Mouse (Mus musculus): ENCODE measurements around the gene Cog3.

Cog3 gene

DNA sequence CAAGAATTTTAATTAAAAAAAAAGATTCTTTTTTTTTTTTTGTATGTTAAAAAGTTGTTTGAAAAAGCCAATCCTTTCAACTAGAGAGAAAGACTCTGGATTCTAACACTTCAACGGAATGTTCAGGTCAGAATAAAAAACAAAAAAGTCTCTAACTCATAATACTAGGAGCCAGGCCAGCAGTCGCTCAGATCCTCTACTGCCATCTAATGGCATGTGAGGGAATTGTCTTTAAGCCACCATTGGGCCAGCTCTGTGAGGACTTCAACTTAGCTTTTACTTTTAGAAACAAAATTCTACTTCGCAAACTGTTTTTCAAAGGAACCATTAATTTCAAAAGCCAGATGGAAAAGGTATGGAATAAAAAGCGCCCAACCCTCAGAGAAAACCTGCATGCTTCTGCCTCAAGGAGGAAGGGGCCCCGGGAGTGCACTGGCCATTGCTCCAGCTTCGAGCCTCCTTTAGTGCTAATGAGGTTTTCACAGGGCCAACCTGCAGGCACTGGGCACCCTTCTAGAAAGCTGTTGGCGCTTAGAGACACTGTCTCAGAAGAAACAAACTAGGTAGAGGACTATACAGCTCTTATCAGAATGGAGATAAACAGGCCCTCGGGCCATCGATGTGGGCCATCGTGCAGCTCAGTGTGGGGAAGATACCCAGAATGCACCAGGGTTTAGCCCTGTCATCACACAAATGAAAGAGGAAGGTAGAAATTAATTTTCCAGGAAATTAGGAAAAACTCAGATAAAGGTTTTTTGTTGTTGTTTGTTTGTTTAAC lies 6.9 kb upstream of the Cog3 start:
- ATAC-seq (ENCODE audit: insufficient number of reproducible peaks, low FRiP score, low TSS enrichment), result no peak

DNA sequence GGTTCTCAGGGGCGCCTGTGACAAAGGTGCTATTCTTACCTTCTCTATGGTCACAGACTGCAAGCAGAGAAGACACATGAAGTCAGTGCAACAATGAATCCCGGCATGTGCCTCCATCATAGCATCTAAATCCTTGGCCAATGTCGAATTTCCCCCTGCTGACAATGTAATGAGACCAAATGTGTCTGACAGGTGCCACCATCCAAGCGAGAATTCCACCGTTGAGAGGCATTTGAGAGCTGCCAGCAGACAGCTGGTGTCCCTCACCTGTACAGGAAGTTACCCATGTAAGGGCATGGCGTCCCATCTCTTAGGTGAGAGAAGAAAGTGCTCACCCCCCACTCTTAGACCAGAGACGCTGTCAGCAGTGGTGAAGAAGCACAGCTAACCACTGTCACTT lies 4.1 kb upstream of the Cog3 start:
- ATAC-seq (ENCODE audit: insufficient number of reproducible peaks, low FRiP score, low TSS enrichment), result peak; percentile 75

GRCm38 (mm10) chr14:75757821-75758220 lies 3.5 kb upstream of the Cog3 start:
- no peak for ATAC-seq (ENCODE audit: insufficient number of reproducible peaks, low FRiP score, low TSS enrichment)

DNA sequence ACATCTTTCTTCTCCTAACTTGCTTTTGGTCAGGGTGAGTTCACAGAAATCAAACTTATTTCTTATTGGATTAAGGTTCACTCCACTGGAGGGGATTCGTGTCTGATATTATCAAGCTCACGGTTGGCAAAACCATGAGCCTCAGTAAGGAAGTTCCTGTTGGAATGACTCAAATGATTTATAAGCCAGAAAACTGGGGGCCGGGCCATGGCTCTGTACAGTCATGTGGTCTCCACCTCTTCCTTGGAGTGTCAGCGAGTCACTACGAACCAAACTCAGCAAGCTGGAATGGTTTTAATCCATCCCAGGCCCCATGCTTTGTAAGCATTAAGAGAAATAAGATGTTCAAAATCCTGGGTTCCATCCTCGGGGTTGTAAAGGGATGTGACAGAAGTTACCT lies 2.7 kb upstream of the Cog3 start:
- ATAC-seq (ENCODE audit: insufficient number of reproducible peaks, low FRiP score, low TSS enrichment), result no peak

GRCm38 (mm10) chr14:75753206-75753605 lies 1.1 kb downstream of the Cog3 start:
- ATAC-seq (ENCODE audit: insufficient number of reproducible peaks, low FRiP score, low TSS enrichment), result no peak

- no peak for ATAC-seq (ENCODE audit: insufficient number of reproducible peaks, low FRiP score, low TSS enrichment)
Observed at GRCm38 (mm10) chr14:75751040-75751439, 3.3 kb downstream of the Cog3 start.

DNA sequence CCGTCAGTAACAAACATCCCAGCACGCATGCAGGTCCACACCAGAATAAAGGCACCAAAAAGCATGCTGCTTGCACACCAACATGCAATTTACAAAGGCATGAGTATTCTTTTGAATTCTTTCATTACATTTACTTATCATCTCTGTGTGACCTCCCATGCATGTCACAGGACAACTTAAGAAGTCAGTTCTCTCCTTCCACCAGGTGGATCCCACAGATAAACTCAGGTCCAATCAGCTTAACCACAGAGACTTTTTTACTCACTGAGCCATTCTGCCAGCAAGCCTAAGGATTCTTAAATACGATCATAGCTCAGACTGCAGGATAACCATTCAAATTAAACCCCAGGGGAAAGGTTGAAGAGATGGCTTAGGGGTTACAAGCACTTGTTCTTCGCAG lies 5.2 kb downstream of the Cog3 start:
- ATAC-seq (ENCODE audit: insufficient number of reproducible peaks, low FRiP score, low TSS enrichment), result no peak

DNA sequence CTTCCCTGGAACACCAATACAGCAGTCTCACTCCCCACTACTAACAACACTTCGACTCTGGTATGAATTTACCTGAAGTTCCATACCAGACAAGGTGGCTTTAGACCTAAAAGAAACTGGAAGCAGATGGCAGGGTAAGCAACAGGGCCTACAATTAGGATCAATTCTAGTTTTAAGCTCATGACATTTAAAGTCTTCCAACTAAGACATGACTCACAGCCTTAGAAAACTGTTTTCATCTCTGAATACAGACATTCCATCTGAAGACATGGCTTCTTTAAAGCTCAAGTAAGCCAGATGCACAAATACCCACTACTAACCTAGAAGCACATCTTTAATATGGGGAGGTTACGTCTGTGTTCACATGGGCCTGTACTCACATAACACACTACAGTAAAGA lies 6.4 kb downstream of the Cog3 start:
- no peak for ATAC-seq (ENCODE audit: insufficient number of reproducible peaks, low FRiP score, low TSS enrichment)

DNA sequence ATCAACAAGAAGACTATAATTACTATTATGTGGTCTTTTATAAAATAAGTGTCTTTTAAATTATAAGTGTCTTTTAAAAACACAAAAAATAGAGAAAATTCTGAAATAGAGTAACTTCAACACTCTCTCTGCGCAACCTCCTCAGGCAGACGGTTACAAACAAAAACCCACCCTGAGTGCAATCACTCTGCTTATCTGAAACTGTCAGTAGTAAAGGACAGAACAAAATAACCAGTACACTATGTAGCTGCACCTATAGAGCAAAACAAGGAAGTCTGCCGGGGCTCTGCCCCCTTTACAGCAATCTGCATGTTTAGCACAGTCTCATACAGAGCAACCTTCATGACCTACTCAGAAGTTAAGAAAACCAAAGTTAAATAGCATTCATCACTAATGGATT lies 12.4 kb downstream of the Cog3 start:
- no peak for ATAC-seq (ENCODE audit: insufficient number of reproducible peaks, low FRiP score, low TSS enrichment)

- no peak for ATAC-seq (ENCODE audit: insufficient number of reproducible peaks, low FRiP score, low TSS enrichment)
Observed at GRCm38 (mm10) chr14:75735597-75735996, 18.7 kb downstream of the Cog3 start.

DNA sequence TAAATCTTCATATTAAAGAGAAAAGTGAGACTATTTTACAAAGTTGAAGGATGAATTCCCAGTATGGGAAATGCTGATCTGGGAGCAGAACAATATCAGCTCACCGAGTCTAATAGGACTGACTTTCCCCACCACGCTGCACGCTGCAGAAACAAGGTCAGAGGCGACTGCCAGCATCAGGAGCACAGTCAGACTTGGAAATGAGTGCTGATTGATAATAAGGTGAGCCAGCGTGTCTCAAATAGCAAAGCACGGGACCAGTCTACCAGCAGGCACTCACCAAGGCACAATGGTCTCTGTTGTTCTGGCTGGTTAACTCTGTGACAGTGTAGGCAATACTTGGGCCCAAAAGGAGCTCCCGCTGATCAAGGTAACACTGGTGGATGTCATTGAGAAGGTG lies 21.7 kb downstream of the Cog3 start:
- ATAC-seq (ENCODE audit: insufficient number of reproducible peaks, low FRiP score, low TSS enrichment), result no peak

- no peak for ATAC-seq (ENCODE audit: insufficient number of reproducible peaks, low FRiP score, low TSS enrichment)
Observed at GRCm38 (mm10) chr14:75731361-75731760, 23.0 kb downstream of the Cog3 start.

GRCm38 (mm10) chr14:75728111-75728510 lies 26.2 kb downstream of the Cog3 start:
- ATAC-seq (ENCODE audit: insufficient number of reproducible peaks, low FRiP score, low TSS enrichment), result no peak

DNA sequence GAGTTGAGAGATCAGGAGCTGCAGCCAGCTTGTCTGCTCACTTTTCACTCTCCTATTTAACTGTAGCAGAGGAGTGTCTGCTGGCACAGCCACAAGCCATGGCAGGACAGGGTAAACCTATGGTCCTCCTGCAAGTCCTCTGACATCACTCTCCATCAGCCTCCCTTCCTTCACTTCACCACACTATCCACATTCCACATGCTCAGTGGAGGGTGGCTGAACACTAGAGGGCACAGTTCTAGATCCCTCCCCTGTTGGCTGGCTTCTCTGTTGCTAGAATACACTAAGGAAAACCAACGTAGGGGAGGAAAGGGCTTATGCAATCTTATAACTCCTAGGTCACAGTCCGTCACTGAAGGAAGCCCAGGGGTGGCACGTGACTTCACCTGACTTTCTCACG lies 27.3 kb downstream of the Cog3 start:
- ATAC-seq (ENCODE audit: insufficient number of reproducible peaks, low FRiP score, low TSS enrichment), result peak; percentile 38; the same call in 1 of the 2 replicates

DNA sequence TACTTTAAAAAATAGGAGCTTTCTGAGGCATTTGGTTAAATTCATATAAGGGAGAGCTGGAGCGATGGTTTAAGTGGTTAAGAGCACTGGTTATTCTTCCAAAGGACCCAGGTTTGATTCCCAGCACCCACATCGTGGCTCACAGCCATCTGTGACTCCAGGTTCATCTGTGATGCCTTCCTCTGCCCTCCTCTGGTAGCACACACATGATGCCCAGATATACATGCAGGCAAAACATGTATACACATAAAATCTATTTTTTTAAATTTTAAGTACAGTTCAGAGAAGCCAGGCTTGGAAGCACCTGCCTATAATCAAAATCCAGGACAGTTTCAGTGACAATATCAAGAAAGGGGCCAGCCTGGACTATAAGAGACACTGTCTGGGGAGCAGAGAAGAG lies 31.5 kb downstream of the Cog3 start:
- ATAC-seq (ENCODE audit: insufficient number of reproducible peaks, low FRiP score, low TSS enrichment), result no peak

DNA sequence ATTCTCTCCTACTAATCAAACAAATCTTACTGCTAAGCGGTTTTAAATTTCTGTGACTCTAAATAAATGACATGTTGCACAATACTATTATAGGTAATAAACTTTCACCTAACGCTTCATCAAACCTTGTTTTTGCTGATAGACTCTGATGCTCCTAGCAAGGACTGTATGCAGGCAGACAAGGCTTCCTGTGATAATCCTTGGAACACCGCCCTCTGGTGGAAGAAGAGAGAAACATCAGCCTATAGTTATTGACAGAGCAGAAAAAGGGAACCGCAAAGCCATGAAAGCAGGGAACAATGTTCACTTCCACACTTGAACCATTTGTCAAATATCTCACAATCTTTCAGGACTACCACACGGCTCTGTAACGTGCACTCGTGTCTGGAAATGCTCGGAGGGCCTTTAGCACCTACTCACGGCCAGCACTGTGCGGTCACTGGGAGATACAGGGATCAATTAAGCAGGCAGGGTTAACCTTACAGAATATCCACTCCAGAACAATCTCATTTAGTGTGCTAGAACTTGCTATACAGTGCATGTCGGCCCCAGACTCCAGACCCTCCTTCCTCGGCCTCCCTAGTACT lies 32.2 kb downstream of the Cog3 start:
- ATAC-seq (ENCODE audit: insufficient number of reproducible peaks, low FRiP score, low TSS enrichment), result peak; percentile 45

DNA sequence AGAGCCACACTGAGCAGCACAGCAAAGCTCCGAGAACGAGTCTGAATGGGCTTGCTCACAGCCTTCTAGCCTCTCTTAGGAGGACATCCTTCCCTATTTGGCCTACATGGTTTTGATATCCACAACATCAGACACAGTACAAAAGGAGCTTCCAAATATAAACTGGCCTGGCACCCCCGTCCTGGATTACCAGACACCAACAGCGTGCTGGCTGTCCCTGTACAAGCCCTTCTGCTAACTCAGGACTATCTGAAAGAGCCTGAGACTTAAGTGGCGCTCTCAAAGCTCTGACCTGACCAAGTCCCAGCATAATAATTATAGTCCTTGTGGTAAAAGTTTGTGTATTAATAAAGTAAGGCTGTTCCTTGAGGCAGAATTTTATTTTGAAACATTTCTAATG lies 34.2 kb downstream of the Cog3 start:
- ATAC-seq (ENCODE audit: insufficient number of reproducible peaks, low FRiP score, low TSS enrichment), result no peak

DNA sequence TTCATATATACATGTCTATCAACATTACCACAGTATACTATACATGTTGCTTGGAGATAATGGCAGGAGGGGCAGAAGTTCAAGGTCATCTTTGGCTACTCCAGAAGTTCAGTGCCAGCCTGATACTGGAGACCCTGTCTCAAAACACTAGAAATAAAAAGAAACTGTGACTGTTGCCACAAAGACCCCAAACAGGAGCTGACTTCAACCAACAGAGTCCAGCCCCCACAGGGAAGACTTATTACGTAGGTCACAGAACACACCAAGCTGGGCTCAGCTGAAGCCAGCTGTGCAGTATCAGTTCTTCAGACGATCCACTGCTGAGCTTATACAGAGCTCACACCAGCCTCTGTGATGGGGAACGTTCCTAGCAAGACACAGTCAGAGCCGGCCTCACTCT lies 37.9 kb downstream of the Cog3 start:
- ATAC-seq (ENCODE audit: insufficient number of reproducible peaks, low FRiP score, low TSS enrichment), result no peak

- no peak for ATAC-seq (ENCODE audit: insufficient number of reproducible peaks, low FRiP score, low TSS enrichment)
Observed at GRCm38 (mm10) chr14:75713661-75714060, 40.7 kb downstream of the Cog3 start.

DNA sequence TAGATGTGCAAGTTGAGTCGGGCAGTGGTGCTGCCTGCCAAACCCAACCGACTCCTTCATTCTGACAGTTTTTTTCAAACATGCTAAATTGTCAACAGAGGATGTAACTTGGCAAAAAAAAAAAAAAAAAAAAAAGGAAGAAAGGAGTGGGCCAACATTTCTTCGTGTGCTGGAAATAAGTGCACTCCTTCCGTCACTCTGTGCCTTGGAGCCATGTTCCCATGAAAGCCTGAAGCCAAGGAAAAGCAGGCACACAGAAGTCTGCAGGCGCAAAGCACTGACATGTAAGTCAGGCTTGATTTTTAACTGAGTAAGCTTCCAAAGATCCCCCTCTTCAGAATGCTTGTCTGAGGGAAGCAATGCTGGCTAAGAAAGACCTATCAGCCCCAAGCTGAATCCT lies 41.6 kb downstream of the Cog3 start:
- no peak for ATAC-seq (ENCODE audit: insufficient number of reproducible peaks, low FRiP score, low TSS enrichment)

- no peak for ATAC-seq (ENCODE audit: insufficient number of reproducible peaks, low FRiP score, low TSS enrichment)
Observed at GRCm38 (mm10) chr14:75711731-75712130, 42.6 kb downstream of the Cog3 start.

GRCm38 (mm10) chr14:75708986-75709385 lies 45.3 kb downstream of the Cog3 start:
- ATAC-seq (ENCODE audit: insufficient number of reproducible peaks, low FRiP score, low TSS enrichment), result no peak

Measured in cerebellum, adult (tissue).